Mouse (Mus musculus): ENCODE data around the gene Tpmt. TPM values are rescaled to one million over a fixed set of nuclear protein-coding genes. Genes with fewer than 3 reads are reported as not detected.

Tpmt gene
- polyA plus RNA-seq, 1 experiment from 2014 or later, result 21.5 TPM

GRCm38 (mm10) chr13:47050009-47050408, 5.5 kb upstream of the Tpmt start:
- Histone ChIP-seq H3K4me3 (ENCODE audit: low read depth, low read length) (no peak overlapping the region), H3K27me3 (ENCODE audit: control insufficient read depth, insufficient read depth, low read length) (no peaks in the 10 kb centered on the region), H3K4me2 (ENCODE audit: low read depth, low read length) (no peak overlapping the region), H3K4me1 (ENCODE audit: control insufficient read depth, insufficient read depth, low read length) (no peaks in the 10 kb centered on the region), H3K27ac (ENCODE audit: low read depth, low read length) (no peak overlapping the region), H3K9ac (replicated peaks; ENCODE audit: low read depth, low read length) (no peak overlapping the region), H3K9me3 (ENCODE audit: control insufficient read depth, low read length) (no peaks in the 10 kb centered on the region), H3K36me3 (ENCODE audit: control insufficient read depth, insufficient read depth, low read length) (peaks cover 13% of the 10 kb centered on the region; the same call in 1 of the 2 replicates)
- 95% methylated on average over 4 of the region's 4 CpGs for WGBS
- ATAC-seq (ENCODE audit: low read depth), result no peak

GRCm38 (mm10) chr13:47047996-47048395, 3.5 kb upstream of the Tpmt start:
- Histone ChIP-seq H3K4me1 (ENCODE audit: control insufficient read depth, insufficient read depth, low read length) (peaks cover 5% of the 10 kb centered on the region; the same call in 1 of the 2 replicates), H3K4me3 (ENCODE audit: low read depth, low read length) (no peak overlapping the region), H3K27ac (ENCODE audit: low read depth, low read length) (no peak overlapping the region), H3K9ac (replicated peaks; ENCODE audit: low read depth, low read length) (no peak overlapping the region), H3K36me3 (ENCODE audit: control insufficient read depth, insufficient read depth, low read length) (peaks cover 4% of the 10 kb centered on the region; the same call in 1 of the 2 replicates), H3K9me3 (ENCODE audit: control insufficient read depth, low read length) (no peaks in the 10 kb centered on the region), H3K4me2 (ENCODE audit: low read depth, low read length) (no peak overlapping the region), H3K27me3 (ENCODE audit: control insufficient read depth, insufficient read depth, low read length) (no peaks in the 10 kb centered on the region)
- 92% methylated on average over 4 of the region's 4 CpGs for WGBS
- no peak for ATAC-seq (ENCODE audit: low read depth)

DNA sequence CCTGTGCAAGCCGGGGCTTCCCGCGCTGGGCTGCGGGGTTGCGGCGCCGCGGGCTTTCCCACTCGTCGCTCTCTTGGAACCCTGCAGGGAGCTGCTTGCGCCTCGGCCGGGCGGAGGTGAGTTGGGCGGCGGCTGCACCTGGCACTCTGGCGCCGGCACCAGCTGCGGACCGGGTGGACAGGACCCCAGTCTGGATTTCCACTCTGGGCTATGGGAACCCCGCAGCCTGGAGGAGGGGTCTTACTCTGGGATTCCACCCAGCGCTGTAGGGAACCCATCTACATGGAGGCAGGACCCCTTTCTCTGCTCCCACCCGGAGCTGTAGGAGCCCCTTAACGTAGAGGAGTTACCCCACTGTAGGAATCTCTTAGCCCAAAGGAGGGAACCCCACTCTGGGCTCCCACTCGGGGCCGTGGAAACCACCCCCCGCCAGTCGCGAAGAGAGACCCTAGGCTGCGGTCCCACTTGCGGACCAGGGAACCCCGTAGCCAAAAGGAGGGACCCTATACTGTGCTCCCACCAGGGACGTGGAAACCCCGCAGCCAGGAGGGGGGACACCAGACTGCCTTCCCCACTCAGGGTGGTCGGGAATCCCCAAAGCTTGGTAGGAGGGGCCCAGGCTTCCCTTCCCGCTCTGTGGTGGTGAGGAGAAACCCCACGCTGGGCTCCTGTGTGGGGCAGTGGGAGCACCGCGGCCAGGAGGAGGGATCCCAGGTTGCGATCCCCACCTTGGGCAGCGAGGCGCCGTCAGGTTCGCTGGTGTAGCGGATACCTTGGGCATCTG, 512 bp downstream of the Tpmt start:
- no peaks in the 10 kb centered on the region for H3K9me3 ChIP-seq (ENCODE audit: control insufficient read depth, low read length)
- ATAC-seq (ENCODE audit: low read depth), result peak; percentile 16
- WGBS, result 1% methylated on average over 41 of the region's 45 CpGs
- peak overlapping the region; percentile 81 for H3K27ac ChIP-seq (ENCODE audit: low read depth, low read length)
- no peaks in the 10 kb centered on the region for H3K27me3 ChIP-seq (ENCODE audit: control insufficient read depth, insufficient read depth, low read length)
- H3K9ac ChIP-seq (replicated peaks; ENCODE audit: low read depth, low read length), result peak overlapping the region; percentile 78
- peak overlapping the region; percentile 99 for H3K4me2 ChIP-seq (ENCODE audit: low read depth, low read length)
- H3K36me3 ChIP-seq (ENCODE audit: control insufficient read depth, insufficient read depth, low read length), result no peaks in the 10 kb centered on the region
- peak overlapping the region; percentile 84 for H3K4me3 ChIP-seq (ENCODE audit: low read depth, low read length)
- H3K4me1 ChIP-seq (ENCODE audit: control insufficient read depth, insufficient read depth, low read length), result peaks cover 5% of the 10 kb centered on the region; the same call in 1 of the 2 replicates

DNA sequence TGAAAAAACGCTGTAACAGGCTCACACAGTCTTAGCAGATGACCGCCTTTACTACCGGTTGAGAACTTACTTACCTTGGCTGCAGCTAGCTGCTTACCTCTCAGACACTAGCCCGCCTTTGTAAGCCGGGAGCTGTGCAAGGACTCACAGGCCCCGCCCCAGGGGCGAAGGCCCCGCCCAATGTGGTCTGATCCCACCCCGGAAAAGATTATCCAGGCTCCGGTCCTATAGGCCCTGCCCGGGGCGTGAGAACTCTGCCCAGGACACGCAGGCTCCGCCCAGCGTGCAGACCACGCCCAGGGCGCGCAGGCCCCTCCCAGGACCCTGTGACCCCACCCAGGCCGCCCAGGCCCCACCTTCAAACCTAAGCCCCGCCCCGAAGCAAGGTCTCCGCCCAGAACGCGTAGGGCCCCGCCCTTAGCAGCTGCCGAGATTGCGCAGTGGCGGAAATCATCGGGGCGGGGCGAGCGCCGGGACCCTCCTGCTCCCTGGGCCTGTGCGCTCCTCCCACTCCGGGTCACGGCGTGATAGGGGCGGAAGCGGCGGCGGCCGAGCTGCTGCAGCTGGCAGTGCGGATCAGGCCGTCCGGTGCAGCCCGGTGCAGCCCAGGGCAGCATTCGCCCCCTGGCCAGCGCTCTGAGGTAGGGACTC, 1.4 kb downstream of the Tpmt start, which contains the start of gene Kdm1b:
Gene Kdm1b (plus strand): TSS at position 470 of the 651 bp plus-strand sequence.
- no peaks in the 10 kb centered on the region for H3K27me3 ChIP-seq (ENCODE audit: control insufficient read depth, insufficient read depth, low read length)
- peak within 1 kb of the TSS; percentile 81 for H3K27ac ChIP-seq (ENCODE audit: low read depth, low read length)
- H3K36me3 ChIP-seq (ENCODE audit: control insufficient read depth, insufficient read depth, low read length), result no peaks in the 10 kb centered on the region
- peak within 1 kb of the TSS; percentile 78 for H3K9ac ChIP-seq (replicated peaks; ENCODE audit: low read depth, low read length)
- peak; percentile 95 for ATAC-seq (ENCODE audit: low read depth)
- H3K4me1 ChIP-seq (ENCODE audit: control insufficient read depth, insufficient read depth, low read length), result peaks cover 5% of the 10 kb centered on the region; the same call in 1 of the 2 replicates
- H3K9me3 ChIP-seq (ENCODE audit: control insufficient read depth, low read length), result no peaks in the 10 kb centered on the region
- WGBS, result under 1% methylated on average over 42 of the region's 48 CpGs
- peak within 1 kb of the TSS; percentile 99 for H3K4me2 ChIP-seq (ENCODE audit: low read depth, low read length)
- H3K4me3 ChIP-seq (ENCODE audit: low read depth, low read length), result peak within 1 kb of the TSS; percentile 84

DNA sequence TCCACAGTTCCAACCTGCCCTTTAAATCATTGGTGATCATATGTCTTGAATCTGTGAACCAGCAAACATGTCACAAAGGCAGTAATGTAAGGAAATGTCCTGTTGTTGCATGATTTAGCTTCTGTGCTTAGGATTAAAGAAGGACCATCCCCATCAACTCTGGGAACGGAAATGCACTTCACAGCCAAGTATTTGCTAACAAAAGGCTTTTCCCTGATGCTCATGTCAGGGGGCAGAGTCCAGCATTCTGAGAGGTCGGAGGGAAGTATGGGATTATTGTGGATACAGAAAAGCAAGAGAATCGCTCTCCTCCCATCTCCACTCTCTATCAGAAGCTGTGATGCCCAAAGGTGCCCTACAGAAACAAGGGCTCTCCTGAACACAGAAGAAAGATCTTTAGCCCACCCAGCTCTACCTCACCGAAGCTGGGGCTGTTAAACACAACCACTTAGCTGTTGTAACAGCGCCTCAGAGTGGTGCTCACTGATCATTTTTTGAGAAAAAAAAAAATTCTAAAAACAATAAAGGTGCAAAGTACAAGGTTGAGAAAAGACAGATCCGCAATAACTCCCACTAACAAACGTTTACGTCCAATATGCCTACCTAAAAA, 2.4 kb downstream of the Tpmt start:
- H3K27me3 ChIP-seq (ENCODE audit: control insufficient read depth, insufficient read depth, low read length), result no peaks in the 10 kb centered on the region
- peaks cover 5% of the 10 kb centered on the region; the same call in 1 of the 2 replicates for H3K4me1 ChIP-seq (ENCODE audit: control insufficient read depth, insufficient read depth, low read length)
- no peaks in the 10 kb centered on the region for H3K9me3 ChIP-seq (ENCODE audit: control insufficient read depth, low read length)
- whole genome bisulfite sequencing, result 56% methylated on average over 8 of the region's 8 CpGs
- ATAC-seq (ENCODE audit: low read depth), result no peak
- H3K27ac ChIP-seq (ENCODE audit: low read depth, low read length), result peak overlapping the region; percentile 48; the same call in 1 of the 2 replicates
- H3K4me3 ChIP-seq (ENCODE audit: low read depth, low read length), result peak overlapping the region; percentile 4; the same call in 1 of the 2 replicates
- H3K9ac ChIP-seq (replicated peaks; ENCODE audit: low read depth, low read length), result no peak overlapping the region
- H3K4me2 ChIP-seq (ENCODE audit: low read depth, low read length), result peak overlapping the region; percentile 99; the same call in 1 of the 2 replicates
- H3K36me3 ChIP-seq (ENCODE audit: control insufficient read depth, insufficient read depth, low read length), result no peaks in the 10 kb centered on the region

GRCm38 (mm10) chr13:47040061-47040460, 4.5 kb downstream of the Tpmt start:
- H3K27ac ChIP-seq (ENCODE audit: low read depth, low read length), result no peak overlapping the region
- 86% methylated on average over 5 of the region's 5 CpGs for WGBS
- no peaks in the 10 kb centered on the region for H3K27me3 ChIP-seq (ENCODE audit: control insufficient read depth, insufficient read depth, low read length)
- no peak overlapping the region for H3K4me2 ChIP-seq (ENCODE audit: low read depth, low read length)
- ATAC-seq (ENCODE audit: low read depth), result no peak
- peaks cover 5% of the 10 kb centered on the region; the same call in 1 of the 2 replicates for H3K4me1 ChIP-seq (ENCODE audit: control insufficient read depth, insufficient read depth, low read length)
- H3K9ac ChIP-seq (replicated peaks; ENCODE audit: low read depth, low read length), result no peak overlapping the region
- H3K4me3 ChIP-seq (ENCODE audit: low read depth, low read length), result no peak overlapping the region
- H3K9me3 ChIP-seq (ENCODE audit: control insufficient read depth, low read length), result no peaks in the 10 kb centered on the region
- H3K36me3 ChIP-seq (ENCODE audit: control insufficient read depth, insufficient read depth, low read length), result no peaks in the 10 kb centered on the region

GRCm38 (mm10) chr13:47037946-47038345, 6.6 kb downstream of the Tpmt start:
- 81% methylated on average over 6 of the region's 6 CpGs for WGBS
- Histone ChIP-seq H3K27ac (ENCODE audit: low read depth, low read length) (no peak overlapping the region), H3K4me2 (ENCODE audit: low read depth, low read length) (no peak overlapping the region), H3K27me3 (ENCODE audit: control insufficient read depth, insufficient read depth, low read length) (no peaks in the 10 kb centered on the region), H3K4me1 (ENCODE audit: control insufficient read depth, insufficient read depth, low read length) (no peaks in the 10 kb centered on the region), H3K36me3 (ENCODE audit: control insufficient read depth, insufficient read depth, low read length) (no peaks in the 10 kb centered on the region), H3K9ac (replicated peaks; ENCODE audit: low read depth, low read length) (no peak overlapping the region), H3K9me3 (ENCODE audit: control insufficient read depth, low read length) (no peaks in the 10 kb centered on the region), H3K4me3 (ENCODE audit: low read depth, low read length) (no peak overlapping the region)
- ATAC-seq (ENCODE audit: low read depth), result no peak

DNA sequence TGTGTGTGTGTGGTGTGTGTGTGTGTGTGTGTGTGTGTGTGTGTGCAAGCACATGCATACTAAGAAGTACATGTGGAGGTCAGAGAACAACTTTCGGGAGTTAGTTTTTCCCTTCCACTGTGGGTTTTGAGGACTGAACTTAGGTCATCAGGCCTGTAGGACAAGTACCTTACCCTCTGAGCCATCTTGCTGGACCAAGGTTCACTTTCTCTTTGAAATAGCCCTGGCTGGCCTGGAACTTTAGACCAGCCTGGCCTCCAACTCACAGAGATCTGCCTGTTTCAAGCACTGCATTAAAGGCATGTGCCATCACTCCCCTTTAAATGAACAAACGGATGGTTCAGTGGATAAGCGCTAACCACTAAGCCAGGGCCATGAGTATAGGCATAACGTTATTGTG, 10.9 kb downstream of the Tpmt start:
- WGBS, result 90% methylated on average over 4 of the region's 4 CpGs
- Histone ChIP-seq H3K9ac (replicated peaks; ENCODE audit: low read depth, low read length) (no peak overlapping the region), H3K9me3 (ENCODE audit: control insufficient read depth, low read length) (no peaks in the 10 kb centered on the region), H3K4me3 (ENCODE audit: low read depth, low read length) (no peak overlapping the region), H3K27ac (ENCODE audit: low read depth, low read length) (no peak overlapping the region), H3K27me3 (ENCODE audit: control insufficient read depth, insufficient read depth, low read length) (no peaks in the 10 kb centered on the region), H3K4me2 (ENCODE audit: low read depth, low read length) (no peak overlapping the region), H3K36me3 (ENCODE audit: control insufficient read depth, insufficient read depth, low read length) (no peaks in the 10 kb centered on the region), H3K4me1 (ENCODE audit: control insufficient read depth, insufficient read depth, low read length) (no peaks in the 10 kb centered on the region)
- no peak for ATAC-seq (ENCODE audit: low read depth)

Measured in neural tube, embryonic 14.5 days (tissue).